Mouse (Mus musculus) neural tube, embryonic 10.5 days (tissue): ENCODE measurements around the gene Ice1.

Experiments used
- DNase-seq: peaks from one replicate; pipeline ENCODE4 v3.0.0-alpha.2; 2017; ENCODE audit warnings: low spot score; ENCODE audit errors: extremely low spot score

Ice1 gene

GRCm38 (mm10) chr13:70582517-70582916 lies 54.9 kb downstream of the Ice1 start:
- DNase-seq = peak; percentile 53

GRCm38 (mm10) chr13:70581509-70581908 lies 55.9 kb downstream of the Ice1 start:
- no peak for DNase-seq

- no peak for DNase-seq
Observed at GRCm38 (mm10) chr13:70574216-70574615, 63.2 kb downstream of the Ice1 start.

GRCm38 (mm10) chr13:70567889-70568288 lies 69.5 kb downstream of the Ice1 start:
- no peak for DNase-seq

- DNase-seq = no peak
Observed at GRCm38 (mm10) chr13:70553456-70553855, 84.0 kb downstream of the Ice1 start.

- no peak for DNase-seq
Observed at GRCm38 (mm10) chr13:70547457-70547856, 90.0 kb downstream of the Ice1 start.

- DNase-seq = peak; percentile 33
Observed at GRCm38 (mm10) chr13:70545261-70545660, 92.2 kb downstream of the Ice1 start.

GRCm38 (mm10) chr13:70539842-70540241 lies 97.6 kb downstream of the Ice1 start:
- DNase-seq = no peak

GRCm38 (mm10) chr13:70533412-70533811 lies 104.0 kb downstream of the Ice1 start:
- DNase-seq = no peak

- no peak for DNase-seq
Observed at GRCm38 (mm10) chr13:70532719-70533118, 104.7 kb downstream of the Ice1 start.

GRCm38 (mm10) chr13:70517651-70518050 lies 119.8 kb downstream of the Ice1 start:
- DNase-seq = no peak

- DNase-seq = no peak
Observed at GRCm38 (mm10) chr13:70515004-70515403, 122.4 kb downstream of the Ice1 start.

- DNase-seq = no peak
Observed at GRCm38 (mm10) chr13:70510199-70510598, 127.2 kb downstream of the Ice1 start.

- DNase-seq = no peak
Observed at GRCm38 (mm10) chr13:70509375-70510016, 127.9 kb downstream of the Ice1 start.

- no peak for DNase-seq
Observed at GRCm38 (mm10) chr13:70508708-70509374, 128.6 kb downstream of the Ice1 start.
